Mouse (Mus musculus) ES-Bruce4 (cell line): Measurements from ENCODE around the gene Dll4.

Experiments
- CTCF ChIP-seq: IDR thresholded peaks from one replicate; pipeline ENCODE4 v1.8.1; 2011; ENCODE audit warnings: low read depth, low read length
- POLR2A ChIP-seq: IDR thresholded peaks from one replicate; pipeline ENCODE4 v1.8.1; 2011; ENCODE audit warnings: low read length; ENCODE audit not compliant: insufficient read depth

DNA sequence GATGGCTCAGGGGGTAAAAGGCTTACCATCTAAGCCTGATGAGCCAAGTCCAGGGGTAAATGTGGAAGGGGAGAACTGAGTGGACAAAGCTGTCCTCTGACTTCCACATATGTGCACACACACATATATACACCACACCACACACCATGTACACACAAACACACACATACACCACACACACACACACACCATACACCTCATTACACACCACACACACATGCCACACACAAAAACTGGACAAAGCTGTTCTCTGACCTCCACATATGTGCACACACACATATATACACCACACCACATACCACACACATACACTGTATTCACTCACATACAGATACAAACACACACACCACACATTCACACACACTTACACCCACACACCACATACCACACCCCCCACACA lies 30.7 kb downstream of the Dll4 start:
- TF ChIP-seq POLR2A = no peak
- TF ChIP-seq CTCF = no peak
